Mouse (Mus musculus) forebrain, embryonic 16.5 days (tissue): ENCODE measurements around the gene Ttc28. TPM values are rescaled to one million over a fixed set of nuclear protein-coding genes. Genes with fewer than 3 reads are reported as not detected.
A peak's percentile ranks its signal among the peaks of the same experiment; 100 is the strongest.

Experiments used
- ATAC-seq: fragments of 200-750 bp; cut with Nextera tagmentation; 2 replicates; pipeline ENCODE4 v1.8.0; 2017; ENCODE audit warnings: mild to moderate bottlenecking, moderate library complexity
- H3K27ac ChIP-seq: fragments of 300-500 bp; sonication (generic); 2 replicates; pipeline ENCODE4 v1.5.1; 2014; ENCODE audit warnings: low read length, control low read depth
- H3K27me3 ChIP-seq: fragments of 300-500 bp; sonication (generic); replicated peaks from 2 replicates; pipeline ENCODE4 v1.6.1; 2014; ENCODE audit warnings: low read length; ENCODE audit not compliant: control insufficient read depth, insufficient read depth
- H3K36me3 ChIP-seq: fragments of 300-500 bp; sonication (generic); 2 replicates; pipeline ENCODE4 v1.6.1; 2014; ENCODE audit not compliant: control insufficient read depth, insufficient read depth
- H3K4me1 ChIP-seq: fragments of 300-500 bp; sonication (generic); replicated peaks from 2 replicates; pipeline ENCODE4 v1.6.1; 2014; ENCODE audit warnings: low read length; ENCODE audit not compliant: control insufficient read depth, insufficient read depth
- H3K4me2 ChIP-seq: fragments of 300-500 bp; sonication (generic); 2 replicates; pipeline ENCODE4 v1.6.1; 2014; ENCODE audit warnings: mild to moderate bottlenecking, low read length, control low read depth
- H3K4me3 ChIP-seq: fragments of 300-500 bp; sonication (generic); replicated peaks from 2 replicates; pipeline ENCODE4 v1.5.1; 2014; ENCODE audit warnings: mild to moderate bottlenecking, low read length, control low read depth
- H3K9ac ChIP-seq: fragments of 300-500 bp; sonication (generic); replicated peaks from 2 replicates; pipeline ENCODE4 v1.6.1; 2014; ENCODE audit warnings: low read depth, low read length, control low read depth
- H3K9me3 ChIP-seq: fragments of 300-500 bp; sonication (generic); 2 replicates; pipeline ENCODE4 v1.6.1; 2016; ENCODE audit warnings: low read length; ENCODE audit not compliant: control insufficient read depth
- WGBS: fragments of 180-500 bp; shearing (Covaris S2); extraction: QIAGEN DNeasy Blood & Tissue Kit; methylation state at CpG from one replicate; pipeline ENCODE4 v1.1.7; 2014; 5-methylcytosine and 5-hydroxymethylcytosine counted together
- polyA plus RNA-seq: library from polyadenylated mRNA; unstranded; fragments of >200 nt; fragmentation: Nextera tagmentation; extraction: Ambion mirVana; gene quantifications from 2 replicates; pipeline ENCODE4 v1.2.1, GENCODE M21; 2015

The Ttc28 gene
- polyA plus RNA-seq, 1 experiment from 2014 or later = 40.5 TPM

GRCm38 (mm10) chr5:110852990-110853389, 26.6 kb upstream of the Ttc28 start:
- no peak for ATAC-seq
- Histone ChIP-seq H3K4me2 (no peak overlapping the region), H3K27ac (no peak overlapping the region), H3K27me3 (no peaks in the 10 kb centered on the region), H3K9me3 (no peaks in the 10 kb centered on the region), H3K4me3 (no peak overlapping the region), H3K36me3 (no peaks in the 10 kb centered on the region), H3K9ac (no peak overlapping the region), H3K4me1 (no peaks in the 10 kb centered on the region)
- 97% methylated on average over 1 of the region's 1 CpGs for WGBS

- ATAC-seq = no peak
- Histone ChIP-seq H3K4me1 (peaks cover 8% of the 10 kb centered on the region), H3K27ac (no peak overlapping the region), H3K27me3 (no peaks in the 10 kb centered on the region), H3K36me3 (no peaks in the 10 kb centered on the region), H3K4me3 (no peak overlapping the region), H3K9ac (no peak overlapping the region), H3K4me2 (no peak overlapping the region), H3K9me3 (no peaks in the 10 kb centered on the region)
- 90% methylated on average over 5 of the region's 5 CpGs for WGBS
Observed at GRCm38 (mm10) chr5:110857091-110857490, 22.5 kb upstream of the Ttc28 start.

GRCm38 (mm10) chr5:110859013-110859650, 20.5 kb upstream of the Ttc28 start:
- ATAC-seq = peak; percentile 45; the same call in 1 of the 2 replicates
- Histone ChIP-seq H3K4me2 (peak overlapping the region; percentile 25), H3K9me3 (no peaks in the 10 kb centered on the region), H3K36me3 (no peaks in the 10 kb centered on the region), H3K9ac (no peak overlapping the region), H3K4me1 (peaks cover 8% of the 10 kb centered on the region), H3K27me3 (no peaks in the 10 kb centered on the region), H3K27ac (peak overlapping the region; percentile 54), H3K4me3 (no peak overlapping the region)
- 36% methylated on average over 13 of the region's 13 CpGs for WGBS

GRCm38 (mm10) chr5:110860445-110860844, 19.2 kb upstream of the Ttc28 start:
- Histone ChIP-seq H3K36me3 (no peaks in the 10 kb centered on the region), H3K9ac (no peak overlapping the region), H3K4me1 (peaks cover 8% of the 10 kb centered on the region), H3K27ac (no peak overlapping the region), H3K27me3 (no peaks in the 10 kb centered on the region), H3K4me2 (no peak overlapping the region), H3K9me3 (no peaks in the 10 kb centered on the region), H3K4me3 (no peak overlapping the region)
- 85% methylated on average over 5 of the region's 5 CpGs for WGBS
- no peak for ATAC-seq

GRCm38 (mm10) chr5:110868460-110868859, 11.1 kb upstream of the Ttc28 start:
- H3K9ac ChIP-seq = no peak overlapping the region
- no peak overlapping the region for H3K4me2 ChIP-seq
- H3K27me3 ChIP-seq = no peaks in the 10 kb centered on the region
- no peak for ATAC-seq
- WGBS = 24% methylated on average over 4 of the region's 4 CpGs
- H3K4me1 ChIP-seq = peaks cover 24% of the 10 kb centered on the region
- H3K4me3 ChIP-seq = no peak overlapping the region
- no peaks in the 10 kb centered on the region for H3K9me3 ChIP-seq
- peak overlapping the region; percentile 41; the same call in 1 of the 2 replicates for H3K27ac ChIP-seq
- H3K36me3 ChIP-seq = no peaks in the 10 kb centered on the region

- 8% methylated on average over 8 of the region's 8 CpGs for WGBS
- no peak overlapping the region for H3K4me3 ChIP-seq
- no peaks in the 10 kb centered on the region for H3K27me3 ChIP-seq
- no peak overlapping the region for H3K9ac ChIP-seq
- no peaks in the 10 kb centered on the region for H3K9me3 ChIP-seq
- H3K36me3 ChIP-seq = no peaks in the 10 kb centered on the region
- H3K4me2 ChIP-seq = no peak overlapping the region
- H3K27ac ChIP-seq = 0 out of 2 replicates have a peak overlapping the region, but pooled peaks have one; percentile 12
- H3K4me1 ChIP-seq = peaks cover 24% of the 10 kb centered on the region
- no peak; the same call in 1 of the 2 replicates for ATAC-seq
Observed at GRCm38 (mm10) chr5:110869242-110869669, 10.3 kb upstream of the Ttc28 start.

- Histone ChIP-seq H3K9me3 (no peaks in the 10 kb centered on the region), H3K4me1 (peaks cover 20% of the 10 kb centered on the region), H3K27ac (no peak overlapping the region), H3K27me3 (no peaks in the 10 kb centered on the region), H3K36me3 (no peaks in the 10 kb centered on the region), H3K9ac (no peak overlapping the region), H3K4me2 (0 out of 2 replicates have a peak overlapping the region, but pooled peaks have one; percentile 6), H3K4me3 (no peak overlapping the region)
- WGBS = 38% methylated on average over 6 of the region's 6 CpGs
- peak; percentile 29; the same call in 1 of the 2 replicates for ATAC-seq
Observed at GRCm38 (mm10) chr5:110873160-110873559, 6.4 kb upstream of the Ttc28 start.

- Histone ChIP-seq H3K27me3 (no peaks in the 10 kb centered on the region), H3K27ac (no peak overlapping the region), H3K9ac (no peak overlapping the region), H3K9me3 (no peaks in the 10 kb centered on the region), H3K4me3 (no peak overlapping the region), H3K4me1 (peaks cover 11% of the 10 kb centered on the region), H3K4me2 (no peak overlapping the region), H3K36me3 (no peaks in the 10 kb centered on the region)
- ATAC-seq = no peak
Observed at GRCm38 (mm10) chr5:110874711-110875110, 4.9 kb upstream of the Ttc28 start.

- H3K4me3 ChIP-seq = no peak overlapping the region
- no peak overlapping the region for H3K4me2 ChIP-seq
- ATAC-seq = no peak
- H3K36me3 ChIP-seq = no peaks in the 10 kb centered on the region
- no peak overlapping the region for H3K9ac ChIP-seq
- 88% methylated on average over 1 of the region's 1 CpGs for WGBS
- H3K27ac ChIP-seq = no peak overlapping the region
- peaks cover 13% of the 10 kb centered on the region for H3K4me1 ChIP-seq
- no peaks in the 10 kb centered on the region for H3K9me3 ChIP-seq
- H3K27me3 ChIP-seq = no peaks in the 10 kb centered on the region
Observed at GRCm38 (mm10) chr5:110875286-110875685, 4.3 kb upstream of the Ttc28 start.
